Mouse (Mus musculus): ENCODE data around the gene Adam19.

Gene Adam19

DNA sequence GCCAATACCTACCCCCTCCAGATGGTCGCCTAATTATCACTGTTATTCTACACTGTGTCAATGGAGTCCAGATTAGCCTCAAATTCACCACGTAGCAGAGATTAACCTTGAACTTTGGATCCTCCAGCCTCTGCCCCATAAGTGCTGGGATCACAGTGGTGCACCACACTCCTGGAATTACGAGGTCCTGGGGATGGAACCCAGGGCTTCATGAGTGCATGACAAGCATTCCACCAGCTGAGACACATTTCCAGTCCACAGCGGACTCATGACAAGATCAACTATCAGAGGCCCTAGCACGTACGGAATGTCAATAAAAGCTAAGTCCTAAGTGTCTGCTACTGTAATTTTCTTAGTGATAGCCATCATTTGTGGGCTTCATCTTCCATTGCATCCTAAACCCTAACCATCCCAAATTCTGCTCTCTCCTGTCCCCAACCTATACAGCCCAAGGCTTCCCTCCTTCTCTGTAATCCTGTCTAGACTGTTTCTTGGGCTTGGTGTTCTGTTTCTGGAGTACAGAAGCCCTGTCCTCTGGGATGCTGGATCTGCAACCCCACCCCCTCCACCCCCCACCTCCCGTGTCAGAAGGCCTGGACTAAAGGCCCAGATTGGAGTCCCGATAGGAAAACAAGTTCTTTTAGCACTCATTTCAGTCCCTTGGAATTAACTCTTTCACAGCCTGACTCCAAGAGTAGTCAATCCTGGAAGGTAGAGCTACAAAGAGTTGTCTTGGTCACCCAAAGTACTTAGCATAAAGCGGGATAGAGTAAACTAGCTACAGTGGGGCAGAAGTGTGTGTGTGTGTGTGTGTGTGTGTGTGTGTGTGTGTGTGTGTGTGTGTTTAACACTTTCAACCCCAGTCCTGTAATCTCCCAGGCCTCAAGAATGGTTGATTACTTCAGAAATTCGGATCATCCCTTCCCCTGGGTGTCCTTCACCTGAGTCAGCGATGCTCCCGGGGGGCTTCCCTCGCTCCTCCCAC is 589 bp upstream of the Adam19 start:
- DNase-seq (ENCODE audit: low read depth, low spot score), result no peak

DNA sequence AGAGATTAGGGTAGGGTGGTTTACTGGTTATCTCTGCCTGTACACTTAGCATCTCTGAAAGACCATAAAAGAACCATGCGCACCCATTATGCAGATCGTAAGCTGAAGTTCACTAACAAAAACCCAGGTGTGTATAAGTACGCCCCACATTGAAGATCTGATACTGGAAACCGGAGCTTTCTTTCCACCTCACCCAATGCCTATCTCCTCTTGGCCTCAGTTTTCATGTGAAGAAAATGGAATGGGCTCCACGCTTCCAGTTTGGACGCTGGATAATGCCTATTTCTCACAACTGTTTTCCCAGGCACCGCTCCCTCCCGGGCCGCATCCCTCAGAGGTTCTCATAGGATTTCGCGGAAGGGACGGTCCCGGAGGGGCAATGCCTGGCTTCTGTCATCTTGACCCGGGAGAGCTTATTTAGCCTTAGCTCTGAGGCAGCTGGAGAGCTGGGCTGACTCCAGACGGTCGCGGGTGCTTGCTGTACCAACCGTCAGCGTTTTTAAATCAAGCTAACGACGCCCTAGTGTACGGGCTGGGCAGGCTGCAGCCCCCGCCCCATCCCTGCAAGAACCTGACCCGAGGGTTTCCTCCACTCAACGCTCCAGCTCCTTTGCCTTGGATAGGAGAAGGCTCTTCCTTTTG is 1.1 kb downstream of the Adam19 start:
- DNase-seq (ENCODE audit: low read depth, low spot score), result no peak

DNA sequence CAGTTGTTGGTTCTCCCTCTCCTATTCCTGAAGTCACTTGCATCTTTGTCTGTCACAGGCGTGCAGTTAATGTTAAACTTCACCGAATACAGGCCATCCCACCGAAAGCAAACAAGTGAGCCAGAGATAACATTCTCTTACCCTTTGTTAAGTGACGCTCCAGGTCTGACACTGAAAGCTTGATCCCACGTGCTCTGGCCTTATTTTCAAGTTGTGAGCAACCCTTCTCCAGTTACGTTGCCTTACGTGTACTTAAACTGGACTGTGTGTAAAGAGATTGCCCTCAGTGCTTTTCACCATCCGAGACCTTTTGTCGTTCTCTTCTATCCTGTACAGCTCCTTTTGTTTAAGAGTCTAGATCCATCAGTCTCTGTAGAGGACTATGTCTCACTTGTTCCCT is 2.2 kb downstream of the Adam19 start:
- no peak for DNase-seq (ENCODE audit: low read depth, low spot score)

DNA sequence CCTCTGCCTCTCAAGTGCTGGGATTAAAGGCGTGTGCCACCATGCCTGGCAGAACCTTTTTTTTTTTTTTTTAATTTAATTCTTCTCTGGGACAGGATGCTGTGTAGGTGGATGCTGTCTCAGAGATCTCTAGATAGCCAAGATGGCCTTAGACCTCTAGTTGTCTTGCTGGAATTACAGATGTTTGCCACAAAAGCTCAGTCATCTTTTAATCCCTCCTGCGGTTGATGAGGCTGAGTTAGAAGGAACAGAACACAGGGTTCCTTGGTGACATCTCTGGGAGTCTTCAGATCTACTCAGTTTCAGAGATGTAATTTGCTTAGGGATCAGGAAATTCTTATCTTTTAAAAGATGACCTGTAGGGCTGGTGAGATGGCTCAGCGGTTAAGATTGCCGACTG is 3.1 kb downstream of the Adam19 start:
- no peak for DNase-seq (ENCODE audit: low read depth, low spot score)

DNA sequence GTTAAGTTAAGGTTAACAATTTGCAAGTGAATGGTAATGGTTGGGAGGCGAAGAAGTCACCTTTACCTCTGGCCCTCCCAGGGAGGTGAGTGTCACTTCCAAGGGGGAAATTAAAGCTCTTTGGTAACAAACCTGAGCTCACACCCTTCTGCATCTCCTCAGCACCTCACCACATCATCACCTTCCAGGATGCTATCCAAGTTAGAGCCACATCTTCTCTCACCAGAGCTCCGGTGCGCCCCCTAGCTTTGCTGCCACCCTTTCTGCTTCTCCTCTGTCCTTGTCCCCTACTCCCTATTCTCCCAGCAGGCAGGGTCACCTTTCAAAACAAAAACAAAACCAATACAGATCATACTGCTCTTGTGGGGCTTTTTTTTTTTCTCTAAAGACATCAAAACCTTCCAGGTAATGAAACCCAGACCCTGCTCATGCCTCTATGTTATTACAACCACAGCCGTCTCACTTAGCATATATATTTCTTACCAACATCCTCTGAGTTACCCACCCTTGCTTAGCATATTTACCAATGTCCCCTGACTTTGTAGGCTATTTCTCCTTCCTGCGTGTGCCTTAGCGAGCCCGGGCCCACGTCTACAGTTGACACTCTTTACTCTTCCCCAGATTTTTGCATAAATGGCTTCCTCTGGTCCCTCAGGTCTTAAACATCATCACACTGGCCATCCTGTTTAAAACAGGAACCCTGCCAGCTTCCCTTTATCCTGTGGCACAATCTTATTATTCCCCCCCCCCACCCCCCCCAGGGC is 4.3 kb downstream of the Adam19 start:
- DNase-seq (ENCODE audit: low read depth, low spot score), result no peak

GRCm38 (mm10) chr11:46060651-46061020 is 4.8 kb downstream of the Adam19 start:
- DNase-seq (ENCODE audit: low read depth, low spot score), result no peak

- no peak for DNase-seq (ENCODE audit: low read depth, low spot score)
Measured at GRCm38 (mm10) chr11:46061776-46062445, 6.1 kb downstream of the Adam19 start.

- no peak for DNase-seq (ENCODE audit: low read depth, low spot score)
Measured at GRCm38 (mm10) chr11:46062569-46062968, 6.8 kb downstream of the Adam19 start.

- no peak for DNase-seq (ENCODE audit: low read depth, low spot score)
Measured at GRCm38 (mm10) chr11:46062993-46063731, 7.4 kb downstream of the Adam19 start.

DNA sequence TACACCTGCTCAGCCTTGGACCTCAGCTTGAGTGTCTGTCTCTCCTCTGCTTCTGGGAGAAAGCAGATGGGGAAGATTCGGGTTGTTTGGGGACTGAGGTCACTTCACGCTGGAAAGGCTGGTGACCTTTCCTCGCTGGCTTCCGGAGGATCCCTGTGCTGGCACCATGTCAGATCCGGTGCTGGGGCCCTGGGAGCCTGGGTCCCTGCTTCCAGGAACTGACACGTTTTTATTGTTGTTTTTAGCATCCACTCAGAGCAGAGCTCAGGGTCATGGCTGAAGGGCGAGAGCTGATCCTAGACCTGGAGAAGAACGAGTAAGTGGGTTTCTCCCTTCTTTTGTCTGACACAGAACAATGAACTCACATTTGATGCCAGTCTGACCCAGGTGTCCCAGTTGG is 9.0 kb downstream of the Adam19 start:
- no peak for DNase-seq (ENCODE audit: low read depth, low spot score)

DNA sequence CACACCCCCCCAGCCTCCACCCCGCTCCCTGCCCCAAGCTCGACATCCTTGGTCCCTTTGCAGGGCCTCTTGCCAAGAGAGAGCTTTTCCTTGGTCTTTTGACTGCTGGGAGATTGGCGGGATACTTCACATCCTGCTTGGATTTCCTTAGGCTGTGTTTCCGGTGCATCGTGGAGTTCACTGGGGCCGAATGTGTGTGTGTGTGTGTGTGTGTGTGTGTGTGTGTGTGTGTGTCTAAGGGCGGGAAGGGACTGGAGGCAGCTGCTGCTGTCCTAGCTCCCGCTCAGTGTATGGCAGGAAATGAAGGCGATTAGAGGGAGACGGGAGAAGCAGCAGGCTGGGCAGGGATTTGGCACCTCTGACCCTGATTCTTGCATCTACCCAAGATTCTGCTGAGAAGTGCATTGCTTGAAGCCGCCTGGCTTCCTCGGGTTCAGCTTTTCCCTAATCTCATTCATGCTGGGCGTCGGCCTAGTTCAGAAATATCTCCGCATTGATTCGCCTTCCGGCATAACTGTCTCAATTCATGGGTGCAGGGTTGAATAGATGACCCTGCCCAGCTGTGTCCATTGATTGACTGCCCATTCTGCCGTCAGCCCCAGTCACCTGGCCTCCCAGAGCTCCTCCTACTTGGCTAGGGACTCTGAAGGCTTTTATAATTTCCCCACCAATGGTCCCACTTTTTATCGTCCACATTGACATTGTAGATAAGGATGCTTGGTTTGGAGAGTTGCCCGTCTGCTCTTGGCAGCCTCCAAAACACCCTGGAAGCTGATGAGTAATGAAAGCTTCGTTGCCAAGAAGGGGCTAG is 9.6 kb downstream of the Adam19 start:
- DNase-seq (ENCODE audit: low read depth, low spot score), result no peak

DNA sequence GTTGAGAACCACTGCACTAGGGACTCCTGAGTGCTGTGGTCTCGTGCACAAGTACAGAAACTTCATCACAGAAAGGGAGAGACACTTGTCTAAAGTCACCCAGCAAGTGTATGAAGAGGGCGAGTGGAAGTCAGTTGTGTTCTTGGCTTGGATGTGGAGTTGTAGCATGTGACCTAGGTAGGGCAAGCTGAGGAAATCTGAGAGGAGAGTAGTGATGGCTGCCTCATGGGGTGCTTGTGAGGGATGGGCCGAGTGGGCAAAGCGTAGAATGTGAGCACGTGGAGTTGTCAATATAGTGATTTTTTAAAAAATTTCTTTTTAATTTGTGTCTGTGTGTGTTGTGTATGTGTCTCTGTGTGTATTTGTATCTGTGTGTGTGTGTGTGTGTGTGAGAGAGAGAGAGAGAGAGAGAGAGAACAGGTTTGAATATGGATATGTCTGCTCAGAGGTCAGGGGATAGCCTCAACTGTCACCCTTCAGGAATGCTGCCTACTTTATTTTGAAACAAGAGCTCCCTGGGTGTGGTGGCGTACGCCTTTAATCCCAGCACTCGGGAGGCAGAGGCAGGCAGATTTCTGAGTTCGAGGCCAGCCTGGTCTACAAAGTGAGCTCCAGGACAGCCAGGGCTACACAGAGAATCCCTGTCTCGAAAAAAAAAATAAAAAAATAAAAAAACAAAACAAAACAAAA is 11.7 kb downstream of the Adam19 start:
- no peak for DNase-seq (ENCODE audit: low read depth, low spot score)

GRCm38 (mm10) chr11:46068756-46069407 is 13.1 kb downstream of the Adam19 start:
- DNase-seq (ENCODE audit: low read depth, low spot score), result no peak

DNA sequence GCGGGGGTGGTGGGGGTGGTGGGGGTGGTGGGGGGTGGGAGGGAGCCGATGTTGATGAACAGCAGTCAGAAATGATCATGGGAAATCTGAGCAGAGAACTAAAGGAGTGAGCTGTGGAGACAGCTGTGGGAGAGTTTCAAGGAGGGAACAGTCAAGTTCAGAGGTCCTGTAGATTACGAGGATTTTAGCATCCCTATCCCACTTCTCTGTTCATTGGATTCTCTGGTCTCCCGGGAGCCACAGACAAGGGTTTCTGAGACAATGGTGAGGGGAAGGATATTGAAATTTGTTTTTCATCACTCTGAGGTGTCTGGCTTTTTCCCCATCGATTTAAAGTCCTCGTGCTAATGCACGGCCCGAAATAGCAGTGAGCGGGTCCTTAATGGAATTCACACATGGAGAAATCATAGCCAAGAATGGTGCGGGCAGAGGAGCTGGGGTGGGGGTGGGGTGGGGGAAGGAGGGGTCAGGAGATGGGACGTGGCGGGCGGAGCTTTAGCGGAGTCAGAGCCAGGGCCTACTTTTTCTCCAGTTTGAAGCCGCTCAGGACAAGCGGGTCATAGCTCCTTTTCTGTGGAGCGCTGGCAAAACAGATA is 13.7 kb downstream of the Adam19 start:
- DNase-seq (ENCODE audit: low read depth, low spot score), result no peak

DNA sequence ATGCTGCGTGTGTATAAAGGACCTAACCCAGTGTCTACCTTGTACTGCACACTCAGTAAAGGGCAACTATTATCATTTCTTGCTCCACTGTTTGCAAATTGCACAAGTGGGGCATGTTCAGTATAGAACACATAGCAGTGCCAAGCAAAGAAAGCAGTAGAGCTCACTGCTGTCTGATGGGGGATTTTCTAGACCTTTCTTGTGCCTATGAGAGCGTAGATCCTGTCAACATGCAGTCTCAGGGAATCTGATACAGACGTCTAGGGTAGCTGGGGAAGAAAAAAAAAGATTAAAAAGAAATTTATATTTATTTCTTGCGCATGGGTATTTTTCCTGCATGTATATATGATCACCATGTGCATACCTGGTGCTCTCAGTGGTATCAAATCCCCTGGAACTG is 14.4 kb downstream of the Adam19 start:
- DNase-seq (ENCODE audit: low read depth, low spot score), result no peak

GRCm38 (mm10) chr11:46070789-46071188 is 15.0 kb downstream of the Adam19 start:
- DNase-seq (ENCODE audit: low read depth, low spot score), result no peak

GRCm38 (mm10) chr11:46072466-46073060 is 16.8 kb downstream of the Adam19 start:
- no peak for DNase-seq (ENCODE audit: low read depth, low spot score)

All from mesoderm, embryonic 11.5 days (tissue).